Mouse (Mus musculus) megakaryocyte-erythroid progenitor cell, adult 5-6 weeks (primary cell): Measurements from ENCODE around the gene Dhrs1. TPM values are rescaled to one million over a fixed set of nuclear protein-coding genes. Genes with fewer than 3 reads are reported as not detected.
"Not testable (repeated sequence)": the region's sequence is repeated elsewhere in the genome, so short reads cannot be mapped to it uniquely, and the experiment has no call there.

Source experiments
- ATAC-seq: replicated peaks from 2 replicates; pipeline ENCODE4 v1.8.0; 2016; ENCODE audit warnings: mild to moderate bottlenecking, inconsistent platforms; ENCODE audit not compliant: severe bottlenecking, poor library complexity, low FRiP score, low TSS enrichment
- total RNA-seq, 2 experiments: library from RNA; stranded (forward) in 1 of 2; stranded (reverse) in 1 of 2; fragments of 200-1000, 215-1000 nt in 1 of 2; fragments of >200 nt in 1 of 2; fragmentation: Nextera tagmentation in 1 of 2; gene quantifications; 2 replicates each; pipeline ENCODE4 v1.2.3; 2014 to 2017

The Dhrs1 gene
- total RNA-seq, 2 experiments from 2014 or later = 10.3 to 21.5 TPM

GRCm38 (mm10) chr14:55767519-55768414, 22.3 kb upstream of the Dhrs1 start:
- ATAC-seq = peak; percentile 58

DNA sequence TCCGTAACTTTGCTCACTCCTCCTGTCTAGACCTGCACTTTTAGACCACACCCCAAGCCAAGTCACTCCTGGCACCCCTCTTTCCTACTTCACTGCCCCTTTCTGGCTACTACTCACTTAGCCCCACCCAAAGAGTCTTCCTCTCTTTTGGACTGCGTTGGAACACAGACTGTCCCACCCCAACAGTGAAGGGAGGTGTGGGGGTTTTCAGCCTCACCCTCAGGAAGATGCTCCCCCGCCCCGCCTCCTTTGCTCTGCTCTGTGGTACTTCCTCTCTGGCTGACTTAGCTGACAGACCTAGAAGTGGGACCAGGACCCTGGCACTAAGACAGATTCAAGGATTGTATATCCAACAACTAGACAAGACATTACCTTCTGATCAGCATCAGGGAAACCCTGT, 20.2 kb upstream of the Dhrs1 start, which contains the start of gene Ltb4r1:
Ltb4r1 (plus strand) TSS at position 267 of the 400 bp plus-strand sequence.
- ATAC-seq = no peak

- no peak for ATAC-seq
Measured at GRCm38 (mm10) chr14:55763166-55763565, 17.7 kb upstream of the Dhrs1 start.

GRCm38 (mm10) chr14:55762001-55762821, 16.7 kb upstream of the Dhrs1 start:
- ATAC-seq = 0 out of 2 replicates have a peak, but pooled peaks have one; percentile 7

DNA sequence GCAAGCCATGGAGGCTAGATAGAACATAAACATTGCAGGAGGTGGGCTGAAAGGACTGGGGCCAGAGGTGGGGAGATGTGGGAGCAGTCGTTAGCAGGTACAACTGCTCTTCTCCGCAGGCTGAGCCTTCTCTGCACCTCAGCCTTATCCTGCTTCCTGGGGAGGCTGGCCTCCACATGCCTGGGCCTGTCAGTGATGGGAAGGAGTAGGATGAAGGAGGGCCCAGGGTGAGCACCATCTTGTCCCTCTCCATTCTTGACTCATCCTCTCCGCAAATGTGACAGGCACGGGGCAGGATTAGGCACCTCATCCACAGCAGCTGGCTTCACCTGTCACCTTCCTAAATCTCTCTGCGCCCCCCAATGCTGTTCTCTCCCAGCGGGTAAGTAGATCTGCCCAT, 15.7 kb upstream of the Dhrs1 start, which contains the start of gene Ltb4r2:
Ltb4r2 (plus strand) TSS at position 266 of the 400 bp plus-strand sequence.
- no peak for ATAC-seq

DNA sequence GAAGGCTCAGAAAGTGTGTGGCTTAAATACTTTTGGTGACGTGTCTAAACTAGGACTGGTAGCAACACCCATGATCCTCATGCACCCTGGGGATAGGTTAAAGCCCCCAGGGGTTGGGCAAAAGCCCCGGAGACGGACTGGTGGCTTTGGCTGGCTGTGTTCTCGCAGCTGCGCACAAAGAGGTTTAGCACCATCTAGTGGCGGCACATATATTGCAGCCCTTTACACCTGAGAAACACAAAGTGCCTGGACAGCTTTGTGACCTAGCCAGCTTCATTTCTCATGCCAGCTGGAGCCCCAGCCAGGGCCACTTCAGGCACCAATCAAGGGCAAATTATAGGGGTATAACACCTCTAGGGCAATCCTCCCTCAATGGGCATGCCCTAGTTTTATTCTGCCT, 14.7 kb upstream of the Dhrs1 start:
- not testable (repeated sequence) for ATAC-seq

DNA sequence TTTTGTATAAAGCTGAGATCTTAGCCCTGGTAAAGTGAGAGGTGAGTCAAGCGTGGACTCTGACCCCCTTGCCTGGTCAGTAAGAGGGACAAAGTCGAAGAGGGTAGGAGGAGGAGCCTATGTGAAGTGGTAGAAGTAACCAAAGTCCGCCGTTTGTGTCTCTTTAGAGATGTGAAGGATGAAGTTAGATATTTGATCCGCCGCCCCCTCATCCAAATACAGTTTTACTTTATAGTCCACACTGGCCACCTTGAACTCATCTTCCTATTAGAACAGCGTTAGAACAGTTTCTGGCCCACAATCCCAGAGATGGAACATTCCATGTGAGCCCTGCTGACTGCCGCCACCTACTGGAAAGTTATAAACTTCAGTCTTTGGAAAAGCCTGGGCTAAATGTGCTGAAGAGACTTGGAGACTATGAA, 12.9 kb upstream of the Dhrs1 start, which contains the start of gene Cideb:
Cideb (minus strand) TSS at position 96 of the 422 bp plus-strand sequence.
- peak; percentile 55 for ATAC-seq

DNA sequence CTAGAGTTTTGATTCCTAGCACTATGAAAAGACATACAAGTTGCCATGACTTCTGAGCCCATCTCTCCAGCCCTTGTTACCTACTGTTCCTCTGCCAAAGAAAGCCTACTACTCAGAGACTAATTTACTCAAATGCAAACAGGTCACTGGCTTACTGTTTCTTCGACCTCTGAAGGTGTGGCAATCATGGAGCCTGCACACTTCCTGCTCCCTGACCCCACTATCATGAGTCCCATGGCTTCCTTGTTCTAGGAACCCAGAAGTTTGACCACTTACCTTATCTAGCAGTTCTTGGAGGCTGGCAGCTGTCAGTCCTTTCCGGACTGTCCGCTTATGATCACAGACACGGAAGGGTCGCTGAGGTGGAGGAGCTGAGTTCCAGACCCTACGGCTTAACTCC, 12.1 kb upstream of the Dhrs1 start:
- ATAC-seq = no peak

DNA sequence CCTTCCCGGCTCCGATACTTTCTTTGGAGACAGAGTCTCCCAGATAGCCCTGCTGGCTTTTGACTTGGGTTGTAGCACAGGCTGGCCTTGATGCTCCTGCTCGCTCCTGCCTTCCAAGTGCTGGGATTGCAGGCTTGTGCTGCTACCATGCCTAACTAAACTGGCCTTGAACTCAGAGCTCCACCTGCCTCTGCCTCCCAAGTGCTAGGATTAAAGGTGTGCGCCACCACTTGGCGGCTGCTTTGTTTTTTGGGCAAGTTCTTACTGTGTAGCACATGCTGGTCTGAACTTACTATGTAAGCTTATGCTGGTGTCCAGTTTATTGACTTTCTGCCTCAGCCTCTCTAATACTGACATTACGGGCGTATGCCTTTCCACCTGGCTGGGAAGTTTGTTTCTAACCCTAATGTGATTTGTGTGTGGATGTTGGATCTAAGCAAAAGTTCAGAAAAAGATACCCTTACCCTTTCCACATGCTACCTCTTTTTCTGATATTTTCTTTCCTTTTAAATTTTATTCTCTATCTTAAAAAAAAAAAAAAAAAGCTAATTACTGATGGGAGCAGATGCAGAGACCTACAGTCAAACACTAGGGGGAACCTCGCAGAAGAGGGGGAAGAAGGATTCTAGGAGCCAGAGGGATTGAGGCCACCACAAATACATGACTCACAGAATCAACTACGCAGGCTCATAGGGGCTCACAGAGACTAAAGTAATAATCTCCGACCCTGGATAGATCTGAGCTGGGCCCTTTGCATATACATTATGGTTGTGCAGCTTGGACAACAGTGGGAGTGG, 1.8 kb upstream of the Dhrs1 start:
- no peak for ATAC-seq

DNA sequence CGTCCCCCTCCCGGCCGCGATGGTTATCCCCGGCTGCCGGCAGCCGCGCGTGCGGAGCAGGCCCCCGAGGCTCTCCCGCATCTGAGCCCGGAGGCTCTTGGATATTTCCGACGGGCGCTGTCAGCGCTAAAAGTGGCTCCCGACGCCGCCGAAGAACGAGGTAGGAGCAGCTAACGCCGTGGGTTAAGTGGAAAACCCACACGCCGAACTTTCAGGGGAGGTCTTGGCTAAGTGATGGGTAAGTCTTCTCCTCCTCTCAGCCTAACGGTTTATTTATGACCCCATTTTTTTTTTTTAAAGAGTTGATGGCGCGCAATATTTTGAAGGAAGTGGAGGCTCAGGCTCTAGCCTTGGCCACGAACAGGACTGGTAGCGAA, 359 bp upstream of the Dhrs1 start:
- no peak for ATAC-seq

- peak; percentile 62 for ATAC-seq
Measured at GRCm38 (mm10) chr14:55743711-55744110, 1.8 kb downstream of the Dhrs1 start.

GRCm38 (mm10) chr14:55737086-55737687, 8.3 kb downstream of the Dhrs1 start:
- no peak for ATAC-seq

GRCm38 (mm10) chr14:55735758-55736157, 9.7 kb downstream of the Dhrs1 start:
- ATAC-seq = no peak

DNA sequence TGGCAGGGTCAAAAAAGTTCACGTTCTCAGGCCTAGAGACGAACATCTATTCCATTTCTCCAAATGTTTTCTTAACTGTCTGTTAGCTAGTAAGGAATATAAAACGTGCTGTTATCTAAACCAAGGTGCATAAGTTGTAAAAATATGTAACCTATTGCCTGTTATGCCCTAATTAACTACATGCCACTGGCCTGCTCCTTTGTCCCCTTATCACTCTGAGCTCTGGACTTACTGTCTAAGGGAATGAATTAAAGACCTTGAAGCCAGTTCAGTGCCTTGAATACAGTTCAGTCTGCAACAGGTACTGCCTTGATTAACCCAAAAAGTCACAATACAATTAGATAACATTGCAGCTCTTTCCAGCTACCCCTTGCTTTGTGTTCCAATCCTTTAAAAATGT, 10.2 kb downstream of the Dhrs1 start:
- no peak for ATAC-seq

DNA sequence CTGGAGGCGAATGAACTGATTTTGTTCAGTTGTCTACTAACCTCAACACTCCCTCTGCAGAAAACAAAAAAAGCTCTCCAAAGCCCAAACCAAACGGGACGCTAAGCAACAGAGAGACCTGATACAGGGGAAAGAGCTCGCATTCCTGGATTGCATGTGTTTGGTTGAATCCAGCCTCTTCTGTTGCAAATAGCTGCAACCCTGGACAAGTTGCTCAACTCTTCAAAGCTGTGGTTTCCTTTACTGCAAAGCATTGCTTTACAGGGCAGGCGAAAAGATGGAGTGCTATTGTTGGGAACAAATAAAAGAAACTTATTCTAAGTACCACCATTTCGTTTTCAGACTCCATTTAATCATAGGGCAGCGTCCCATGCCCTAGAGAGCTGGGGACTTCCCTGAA, 10.6 kb downstream of the Dhrs1 start:
- no peak for ATAC-seq

DNA sequence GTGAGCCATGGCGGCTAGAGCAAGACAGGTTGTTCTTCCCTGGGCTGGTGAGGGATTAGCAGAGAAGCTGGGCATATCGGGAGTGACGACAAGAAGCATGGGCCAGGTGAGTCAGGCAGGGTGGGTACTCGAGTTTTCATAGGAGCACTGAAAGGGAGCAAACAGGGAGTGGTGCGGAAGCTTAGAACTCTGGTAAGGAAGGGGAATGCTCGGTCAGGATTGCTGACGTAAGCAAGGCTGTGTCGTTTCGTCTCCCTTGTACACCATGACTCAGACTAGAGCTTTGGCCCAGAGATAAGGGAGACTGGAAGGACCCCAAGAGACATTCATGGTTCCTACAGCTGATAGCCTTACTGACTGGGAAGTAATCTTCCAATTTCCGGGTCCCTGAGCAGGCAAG, 11.6 kb downstream of the Dhrs1 start:
- no peak for ATAC-seq

- ATAC-seq = no peak
Measured at GRCm38 (mm10) chr14:55730531-55731032, 14.9 kb downstream of the Dhrs1 start.

DNA sequence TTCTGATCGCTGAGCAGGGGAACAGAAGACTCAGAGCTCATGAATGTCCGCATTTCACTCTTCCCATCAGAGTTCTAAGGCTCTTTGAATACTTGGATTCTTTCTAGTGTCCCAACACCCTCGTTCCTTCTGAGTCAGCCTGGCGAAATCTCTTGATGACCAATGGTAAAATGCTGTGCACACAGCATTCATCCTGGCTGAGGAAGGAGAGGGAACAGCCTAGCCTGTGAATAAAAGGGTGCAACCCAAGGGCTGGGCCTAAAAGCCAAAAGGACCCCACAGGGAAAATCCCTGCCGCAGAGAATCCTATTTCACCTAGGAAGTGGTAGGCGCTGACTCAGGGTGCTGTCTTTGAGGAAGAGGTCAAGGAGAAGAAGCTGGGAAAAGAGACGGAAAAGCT, 15.4 kb downstream of the Dhrs1 start:
- ATAC-seq = no peak
